Mouse (Mus musculus) stomach, adult 2 months (tissue): ENCODE results near the gene Aldoc. TPM values are rescaled to one million over a fixed set of nuclear protein-coding genes. Genes with fewer than 3 reads are reported as not detected.

Experiments
- polyA plus RNA-seq: library from polyadenylated mRNA; depleted of rRNA; stranded (reverse); fragments of >200 nt; gene quantifications from 2 replicates; pipeline ENCODE4 v1.2.3, GENCODE M21; 2012; rRNA removed

Aldoc gene
- polyA plus RNA-seq = 5.7 and 6.7 TPM in 2 replicates

DNA sequence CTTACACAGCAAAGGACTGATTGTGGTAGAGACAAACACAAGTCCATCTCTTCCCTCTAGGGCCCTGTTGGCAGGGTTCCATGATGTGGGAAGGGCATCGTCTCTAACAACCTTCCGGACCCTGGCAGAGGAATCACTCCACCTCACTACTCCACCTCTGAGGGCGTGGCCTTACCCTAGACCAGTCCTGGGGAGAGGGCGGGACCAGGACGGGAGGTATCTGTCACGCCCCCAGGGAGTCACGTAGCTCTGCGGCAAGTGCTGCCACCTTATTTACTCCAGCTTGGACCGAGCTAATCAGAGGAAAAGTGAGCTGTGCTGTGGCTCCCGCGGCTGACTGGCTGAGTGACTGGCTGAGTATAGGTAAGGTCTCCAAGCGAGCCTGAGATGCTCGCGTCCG lies at the start of gene Aldoc:
Gene Aldoc, plus strand, starts transcription at position 109 of the 400 bp plus-strand sequence.

DNA sequence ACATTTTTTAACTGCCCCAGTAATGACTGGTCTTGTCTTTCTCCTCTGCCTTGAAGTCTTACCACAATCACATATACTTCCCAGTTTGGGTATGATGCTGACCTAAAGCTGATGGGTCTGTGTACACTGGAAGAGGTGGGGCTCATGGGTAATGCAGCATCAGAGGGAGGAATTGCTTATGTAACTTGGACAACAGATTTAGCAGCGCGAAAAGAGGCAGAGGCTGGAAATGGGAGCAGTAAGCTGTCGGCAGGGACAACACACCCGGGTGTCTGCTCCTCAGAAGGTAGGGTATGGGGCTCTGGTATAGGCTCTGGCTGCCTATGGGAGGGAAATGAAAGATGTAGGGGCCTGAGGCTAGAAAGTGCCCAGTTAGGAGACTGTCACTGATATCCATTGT lies 32.1 kb upstream of the Aldoc start, which contains the start of gene BC030499:
Gene BC030499, plus strand, starts transcription at position 188 of the 400 bp plus-strand sequence.

DNA sequence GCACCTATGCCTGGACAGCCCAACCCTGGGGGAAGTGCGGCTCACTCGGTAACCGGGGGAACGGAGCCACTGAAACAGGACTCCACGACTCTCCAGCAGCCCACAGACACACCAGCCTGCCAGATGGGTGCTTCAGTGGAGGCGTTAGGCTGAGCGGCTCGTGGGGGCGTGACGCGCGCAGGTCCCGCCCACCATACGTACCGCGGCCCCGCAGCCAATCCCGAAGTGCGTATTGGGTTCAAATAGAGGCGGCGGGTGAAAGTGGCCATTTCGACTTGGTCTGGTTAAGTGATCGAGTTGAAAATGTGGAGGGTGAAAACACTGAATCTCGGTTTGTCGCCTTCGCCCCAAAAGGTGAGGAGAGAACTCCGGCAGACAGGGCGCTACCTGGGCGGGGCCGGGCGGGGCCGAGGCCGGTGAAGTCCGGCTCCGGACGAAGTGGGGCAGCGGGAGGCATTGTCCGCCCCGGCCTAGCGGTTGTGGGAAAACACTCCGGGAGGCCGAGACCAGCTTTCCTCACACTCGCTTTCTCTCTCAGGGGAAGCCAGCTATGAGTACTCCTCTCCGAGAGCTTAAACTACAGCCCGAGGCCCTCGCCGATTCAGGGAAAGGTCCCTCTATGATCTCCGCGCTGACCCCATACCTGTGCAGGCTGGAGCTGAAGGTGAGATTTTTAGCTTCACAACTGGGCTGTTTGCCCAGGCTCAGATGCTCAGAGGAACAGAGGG lies 21.2 kb upstream of the Aldoc start, which contains the start of gene Spag5:
Gene Spag5, plus strand, starts transcription at position 173 of the 728 bp plus-strand sequence.

DNA sequence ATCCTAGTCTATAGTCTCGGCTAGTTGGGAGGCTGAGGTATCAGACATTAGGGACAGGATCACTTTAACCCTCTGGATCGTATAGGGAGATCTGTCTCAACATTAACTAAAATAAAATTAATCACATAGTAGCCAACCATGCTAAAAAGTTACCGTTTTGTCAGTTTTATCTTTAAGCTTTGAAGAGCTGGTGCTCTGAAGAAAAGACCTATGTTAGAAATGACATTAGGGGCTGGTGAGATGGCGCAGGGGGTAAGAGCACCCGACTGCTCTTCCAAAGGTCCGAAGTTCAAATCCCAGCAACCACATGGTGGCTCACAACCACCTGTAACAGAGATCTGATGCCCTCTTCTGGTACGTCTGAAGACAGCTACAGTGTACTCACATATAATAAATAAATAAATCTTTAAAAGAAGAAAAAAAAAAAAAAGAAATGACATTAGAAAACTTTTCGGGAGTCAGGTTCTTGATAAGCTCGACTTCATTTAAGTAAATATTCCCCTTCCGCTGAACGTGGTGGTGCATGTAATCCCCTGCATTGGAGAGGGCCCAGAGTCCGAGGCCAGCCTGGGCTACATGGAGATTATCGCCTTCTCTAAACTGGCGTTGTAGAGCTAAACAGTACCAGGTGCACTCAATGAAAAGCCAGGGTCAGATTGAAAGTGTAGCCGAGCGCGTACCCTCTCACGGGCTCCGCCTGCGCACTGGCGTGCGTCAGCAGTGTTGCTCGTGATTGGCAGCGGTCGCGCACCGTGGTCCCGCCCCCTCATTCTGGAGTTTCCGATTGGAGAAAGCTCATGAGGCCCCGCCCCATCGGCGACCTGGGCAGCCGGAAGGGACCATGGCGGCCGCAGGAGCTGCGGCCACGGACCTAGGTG lies 5.1 kb downstream of the Aldoc start, which contains the start of gene Pigs:
Gene Pigs, plus strand, starts transcription at position 782 of the 878 bp plus-strand sequence.

DNA sequence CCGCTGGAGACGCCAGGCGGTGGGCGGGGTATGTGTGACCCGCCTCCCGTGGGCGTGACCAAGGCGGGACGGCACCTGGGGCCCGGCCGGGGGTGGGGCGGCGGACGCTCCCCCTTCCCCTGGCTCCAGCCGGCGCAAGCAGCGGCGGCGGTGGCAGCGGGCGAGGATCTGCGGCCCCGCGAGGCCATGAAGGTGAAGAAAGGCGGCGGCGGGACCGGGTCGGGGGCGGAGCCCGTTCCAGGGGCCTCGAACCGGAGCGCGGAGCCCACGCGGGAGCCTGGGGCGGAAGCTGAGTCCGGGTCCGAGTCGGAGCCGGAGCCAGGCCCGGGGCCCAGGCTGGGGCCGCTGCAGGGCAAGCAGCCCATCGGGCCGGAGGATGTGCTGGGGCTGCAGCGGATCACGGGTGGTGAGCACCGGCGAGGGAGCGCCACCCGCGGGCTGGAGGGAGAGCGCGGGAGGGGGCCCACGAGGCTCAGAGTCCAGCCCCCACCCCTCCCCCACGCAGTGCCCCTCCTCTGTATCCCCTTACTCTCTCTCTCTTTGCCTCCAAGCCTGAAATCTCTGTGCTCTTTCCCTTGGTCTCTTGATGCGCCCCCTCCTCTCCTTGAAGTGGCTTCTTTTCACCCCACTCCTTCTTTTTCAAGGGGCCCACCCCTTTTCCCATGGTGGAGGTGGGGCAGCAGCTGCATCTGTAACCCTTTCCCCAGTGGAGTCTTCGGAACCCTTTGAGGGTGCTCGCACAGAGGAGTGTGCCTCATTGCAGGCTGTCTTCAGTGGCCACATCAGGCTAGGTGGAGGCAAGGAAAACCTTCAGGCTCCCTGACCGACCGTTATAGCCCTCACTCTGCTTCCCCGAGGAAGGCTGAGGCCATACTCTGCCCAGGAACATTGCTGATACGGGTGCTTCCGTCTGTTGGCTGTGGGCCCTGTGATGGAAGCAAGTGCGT lies 20.9 kb downstream of the Aldoc start, which contains the start of gene Unc119:
Gene Unc119, plus strand, starts transcription at position 102 of the 947 bp plus-strand sequence.

Other genes starting within 250 kb of the Aldoc start
- 13.7 and 15.4 TPM in 2 replicates for gene Eral1, start 242.6 kb upstream of the Aldoc start, polyA plus RNA-seq
- gene Fam222b, start 228.3 kb upstream of the Aldoc start, polyA plus RNA-seq = 8.2 and 9.1 TPM in 2 replicates
- 56.3 and 88.1 TPM in 2 replicates for gene Traf4, start 157.4 kb upstream of the Aldoc start, polyA plus RNA-seq
- gene Nek8, start 146.3 kb upstream of the Aldoc start, polyA plus RNA-seq = 6.4 and 6.5 TPM in 2 replicates
- 23.7 and 47.3 TPM in 2 replicates for gene Tlcd1, start 146.3 kb upstream of the Aldoc start, polyA plus RNA-seq
- gene Rpl23a, start 139.4 kb upstream of the Aldoc start, polyA plus RNA-seq = 14.0 and 21.6 TPM in 2 replicates
- 17.3 and 32.5 TPM in 2 replicates for gene Rab34, start 134.5 kb upstream of the Aldoc start, polyA plus RNA-seq
- gene Proca1, start 129.6 kb upstream of the Aldoc start, polyA plus RNA-seq = 0.09 and 0.15 TPM in 2 replicates
- 49.4 and 60.2 TPM in 2 replicates for gene Sdf2, start 77.2 kb upstream of the Aldoc start, polyA plus RNA-seq
- 14.7 and 15.7 TPM in 2 replicates for gene Supt6, start 77.0 kb upstream of the Aldoc start, polyA plus RNA-seq
- 46.4 and 52.0 TPM in 2 replicates for gene 2610507B11Rik, start 61.2 kb upstream of the Aldoc start, polyA plus RNA-seq
- gene BC030499, start 32.1 kb upstream of the Aldoc start, polyA plus RNA-seq = 0.06 TPM in 2 replicates
- gene Spag5, start 21.4 kb upstream of the Aldoc start, polyA plus RNA-seq = 2.4 and 4.1 TPM in 2 replicates
- gene Pigs, start 5.4 kb downstream of the Aldoc start, polyA plus RNA-seq = 35.8 and 40.6 TPM in 2 replicates
- gene Unc119, start 20.5 kb downstream of the Aldoc start, polyA plus RNA-seq = 13.9 and 17.0 TPM in 2 replicates
- 1.5 and 1.9 TPM in 2 replicates for gene Foxn1, start 63.6 kb downstream of the Aldoc start, polyA plus RNA-seq
- 0.03 TPM in 2 replicates for gene Slc13a2, start 99.2 kb downstream of the Aldoc start, polyA plus RNA-seq
- 11.8 and 16.8 TPM in 2 replicates for gene Slc46a1, start 142.7 kb downstream of the Aldoc start, polyA plus RNA-seq
- 0.52 and 0.53 TPM in 2 replicates for gene Sarm1, start 174.8 kb downstream of the Aldoc start, polyA plus RNA-seq
- 8.3 and 11.7 TPM in 2 replicates for gene Vtn, start 176.1 kb downstream of the Aldoc start, polyA plus RNA-seq
- gene Sebox, start 180.5 kb downstream of the Aldoc start, polyA plus RNA-seq = 0.12 TPM in 1 of 2 replicates, not detected in the other
- 2.5 and 3.6 TPM in 2 replicates for gene Tmem199, start 189.2 kb downstream of the Aldoc start, polyA plus RNA-seq
- 20.2 and 26.0 TPM in 2 replicates for gene Poldip2, start 189.2 kb downstream of the Aldoc start, polyA plus RNA-seq
- 13.3 and 15.2 TPM in 2 replicates for gene Tnfaip1, start 213.4 kb downstream of the Aldoc start, polyA plus RNA-seq
- 53.2 and 57.5 TPM in 2 replicates for gene Ift20, start 213.4 kb downstream of the Aldoc start, polyA plus RNA-seq
- 21.2 and 26.4 TPM in 2 replicates for gene Tmem97, start 227.8 kb downstream of the Aldoc start, polyA plus RNA-seq